Mouse (Mus musculus) liver, embryonic 15.5 days (tissue): ENCODE data around the gene Tango6. TPM values are rescaled to one million over a fixed set of nuclear protein-coding genes. Genes with fewer than 3 reads are reported as not detected.

Experiments used
- ATAC-seq: fragments of 200-750 bp; cut with Nextera tagmentation; 2 replicates; pipeline ENCODE4 v1.8.0; 2017; ENCODE audit warnings: moderate number of reproducible peaks, mild to moderate bottlenecking, moderate library complexity; ENCODE audit not compliant: insufficient read depth
- H3K27ac ChIP-seq: fragments of 300-500 bp; sonication (generic); replicated peaks from 2 replicates; pipeline ENCODE4 v1.5.1; 2015; ENCODE audit warnings: mild to moderate bottlenecking, inconsistent platforms
- H3K27me3 ChIP-seq: fragments of 300-500 bp; sonication (generic); 2 replicates; pipeline ENCODE4 v1.6.1; 2015; ENCODE audit warnings: mild to moderate bottlenecking, inconsistent platforms
- H3K36me3 ChIP-seq: fragments of 300-500 bp; sonication (generic); replicated peaks from 2 replicates; pipeline ENCODE4 v1.6.1; 2015; ENCODE audit warnings: moderate library complexity, mild to moderate bottlenecking, inconsistent platforms
- H3K4me1 ChIP-seq: fragments of 300-500 bp; sonication (generic); replicated peaks from 2 replicates; pipeline ENCODE4 v1.6.1; 2015; ENCODE audit warnings: inconsistent platforms
- H3K4me2 ChIP-seq: fragments of 300-500 bp; sonication (generic); 2 replicates; pipeline ENCODE4 v1.6.1; 2015; ENCODE audit warnings: moderate library complexity, mild to moderate bottlenecking, inconsistent platforms
- H3K4me3 ChIP-seq: fragments of 300-500 bp; sonication (generic); replicated peaks from 2 replicates; pipeline ENCODE4 v1.5.1; 2015; ENCODE audit warnings: mild to moderate bottlenecking, inconsistent platforms
- H3K9ac ChIP-seq: fragments of 300-500 bp; sonication (generic); 2 replicates; pipeline ENCODE4 v1.6.1; 2015; ENCODE audit warnings: moderate library complexity, mild to moderate bottlenecking, inconsistent platforms
- H3K9me3 ChIP-seq: fragments of 300-500 bp; sonication (generic); replicated peaks from 2 replicates; pipeline ENCODE4 v1.6.1; 2016; ENCODE audit warnings: inconsistent platforms
- WGBS: fragments of 180-500 bp; shearing (Covaris S2); methylation state at CpG from one replicate; pipeline ENCODE4 v1.1.7; 2015; ENCODE audit warnings: mixed read lengths; ENCODE audit not compliant: insufficient replicate concordance; 5-methylcytosine and 5-hydroxymethylcytosine counted together
- polyA plus RNA-seq: library from polyadenylated mRNA; unstranded; fragments of >200 nt; fragmentation: Nextera tagmentation; extraction: Ambion mirVana; gene quantifications from 2 replicates; pipeline ENCODE4 v1.2.1, GENCODE M21; 2015

Gene Tango6
- polyA plus RNA-seq: 3.1 and 3.4 TPM in 2 replicates

DNA sequence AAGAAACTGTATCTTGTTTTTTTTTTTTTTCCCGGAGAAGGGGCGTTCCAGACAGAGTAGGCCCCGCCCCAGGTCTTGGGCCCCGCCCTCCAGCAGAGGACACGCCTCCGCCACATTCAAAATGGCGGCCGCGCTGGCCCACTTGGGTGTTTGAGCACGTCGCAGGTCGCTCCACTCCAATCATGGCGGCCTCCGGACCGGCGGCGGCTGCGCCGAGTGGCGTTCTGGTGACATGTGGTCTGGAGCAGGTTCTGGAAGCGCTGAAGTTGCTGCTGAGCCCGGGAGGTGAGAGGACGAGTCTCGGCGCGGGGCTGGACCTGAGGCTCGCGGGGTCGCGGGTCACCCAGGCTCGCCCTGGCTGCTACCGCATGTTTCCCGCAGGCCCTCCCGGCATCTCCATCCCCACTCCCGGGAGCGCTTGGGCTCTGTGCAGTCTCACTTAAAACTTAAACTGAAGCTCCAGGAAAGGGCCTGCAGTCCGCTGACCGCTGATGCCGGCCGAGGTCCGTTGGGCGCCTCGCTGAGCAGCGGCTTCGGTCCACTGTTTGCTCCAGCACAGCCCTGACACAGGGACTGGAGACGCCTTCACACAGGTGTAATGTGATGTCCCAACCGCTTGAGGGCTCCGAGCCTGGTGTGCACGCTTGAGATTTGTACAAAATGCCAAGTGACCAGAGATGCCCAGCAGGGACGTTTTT, at the start of gene Tango6:
Gene Tango6 (plus strand): TSS at position 98 of the 698 bp plus-strand sequence.
- H3K4me1 ChIP-seq: peaks cover 27% of the 10 kb centered on the region
- H3K36me3 ChIP-seq: no peaks in the 10 kb centered on the region

DNA sequence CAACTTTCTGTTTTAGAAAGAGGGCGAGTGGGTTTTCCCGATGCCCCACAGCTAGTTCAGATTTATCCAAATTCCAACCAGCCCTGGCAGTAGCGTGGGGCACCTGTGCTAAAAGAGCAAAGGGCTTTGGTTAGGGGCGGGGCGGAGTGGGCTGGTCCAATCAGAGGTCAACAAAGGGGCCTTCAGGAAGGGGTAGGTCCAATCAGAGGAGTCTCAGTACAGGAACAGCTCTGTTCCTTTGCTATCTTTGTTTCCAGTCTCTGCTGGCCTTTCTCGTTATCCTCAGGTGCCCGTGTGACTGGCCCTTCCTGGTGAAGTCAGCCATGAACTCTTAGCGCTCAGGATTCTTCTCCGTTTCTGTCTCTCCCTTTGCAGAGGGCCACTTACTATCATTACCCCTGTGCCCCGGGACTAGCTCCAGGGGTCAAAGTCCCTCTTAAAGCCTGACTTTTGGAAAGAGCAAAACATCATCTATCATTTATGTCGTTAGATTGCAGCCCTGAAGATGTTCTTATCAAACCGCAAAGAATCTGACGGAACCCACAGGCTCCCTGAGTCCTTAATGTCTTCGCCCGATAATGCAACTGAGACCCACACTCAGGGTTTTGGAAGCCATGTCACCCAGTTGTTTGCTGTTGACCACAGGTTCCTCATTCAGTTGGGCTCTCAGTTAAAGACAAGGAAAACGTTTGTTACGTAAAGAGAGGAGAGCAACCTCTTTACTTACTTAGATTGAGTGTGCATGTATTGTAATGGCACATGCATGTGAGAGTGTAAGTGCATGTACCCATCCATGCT, 49.3 kb upstream of the Tango6 start:
- no peak overlapping the region for H3K4me3 ChIP-seq
- H3K27me3 ChIP-seq: no peaks in the 10 kb centered on the region
- H3K4me2 ChIP-seq: peak overlapping the region; percentile 40
- no peak overlapping the region for H3K9ac ChIP-seq
- H3K36me3 ChIP-seq: no peaks in the 10 kb centered on the region
- H3K27ac ChIP-seq: no peak overlapping the region
- peaks cover 40% of the 10 kb centered on the region for H3K4me1 ChIP-seq
- 26% methylated on average over 17 of the region's 17 CpGs for WGBS
- peak; percentile 54; the same call in 1 of the 2 replicates for ATAC-seq
- H3K9me3 ChIP-seq: no peaks in the 10 kb centered on the region

More for the DNA sequence above, at the start of gene Tango6:
- Histone ChIP-seq H3K4me3 (peak within 1 kb of the TSS; percentile 75), H3K9ac (peak within 1 kb of the TSS; percentile 70), H3K9me3 (no peaks in the 10 kb centered on the region), H3K27ac (peak within 1 kb of the TSS; percentile 80), H3K27me3 (no peaks in the 10 kb centered on the region), H3K4me2 (peak within 1 kb of the TSS; percentile 83)
- under 1% methylated on average over 47 of the region's 50 CpGs for WGBS
- peak; percentile 94 for ATAC-seq

DNA sequence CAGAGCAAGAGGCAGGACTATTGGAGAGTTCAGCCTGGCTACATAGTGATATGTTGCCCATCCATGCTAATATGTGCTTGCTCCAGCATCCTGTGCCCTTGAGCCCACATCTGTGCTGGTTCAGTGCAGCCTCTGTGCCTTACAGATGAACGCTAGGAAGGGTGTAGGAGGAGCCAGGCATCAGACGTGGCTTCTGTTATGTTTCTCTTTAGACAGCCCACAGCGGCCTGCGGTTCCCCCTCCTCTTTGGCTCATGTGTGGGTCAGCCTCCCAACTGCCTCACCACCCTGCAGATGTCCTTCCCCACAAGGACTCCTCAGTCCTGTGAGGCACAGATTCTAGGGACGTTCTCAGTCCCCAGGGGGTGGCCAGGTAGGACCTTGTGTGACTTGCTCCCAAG, 47.6 kb upstream of the Tango6 start:
- WGBS: 36% methylated on average over 5 of the region's 5 CpGs
- Histone ChIP-seq H3K4me2 (no peak overlapping the region), H3K27ac (no peak overlapping the region), H3K4me1 (peaks cover 49% of the 10 kb centered on the region), H3K27me3 (no peaks in the 10 kb centered on the region), H3K4me3 (no peak overlapping the region), H3K9me3 (no peaks in the 10 kb centered on the region), H3K9ac (no peak overlapping the region), H3K36me3 (no peaks in the 10 kb centered on the region)
- no peak for ATAC-seq

DNA sequence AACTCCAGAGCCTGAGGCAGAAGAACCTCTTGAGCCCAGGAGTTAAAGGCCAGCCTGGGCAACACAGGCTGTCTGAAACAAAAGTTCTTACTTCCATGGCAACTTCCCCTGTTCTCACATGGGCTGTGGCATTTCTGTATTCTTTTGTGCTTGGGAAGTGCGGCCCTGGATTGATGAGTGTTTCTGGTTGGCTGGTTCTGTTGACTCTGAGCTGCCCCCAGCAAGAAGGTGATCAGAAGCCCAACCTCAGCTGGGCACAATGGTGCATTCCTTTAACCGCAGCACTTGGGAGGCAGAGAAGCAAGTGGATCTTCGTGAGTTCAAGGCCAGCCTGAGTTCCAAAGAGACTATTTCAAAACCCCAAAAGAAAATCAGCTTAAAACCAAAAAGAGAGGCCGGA, 45.4 kb upstream of the Tango6 start:
- no peaks in the 10 kb centered on the region for H3K9me3 ChIP-seq
- H3K9ac ChIP-seq: no peak overlapping the region
- H3K27me3 ChIP-seq: no peaks in the 10 kb centered on the region
- H3K36me3 ChIP-seq: no peaks in the 10 kb centered on the region
- no peak overlapping the region for H3K4me2 ChIP-seq
- peaks cover 44% of the 10 kb centered on the region for H3K4me1 ChIP-seq
- H3K4me3 ChIP-seq: no peak overlapping the region
- no peak for ATAC-seq
- 72% methylated on average over 4 of the region's 4 CpGs for WGBS
- H3K27ac ChIP-seq: no peak overlapping the region

DNA sequence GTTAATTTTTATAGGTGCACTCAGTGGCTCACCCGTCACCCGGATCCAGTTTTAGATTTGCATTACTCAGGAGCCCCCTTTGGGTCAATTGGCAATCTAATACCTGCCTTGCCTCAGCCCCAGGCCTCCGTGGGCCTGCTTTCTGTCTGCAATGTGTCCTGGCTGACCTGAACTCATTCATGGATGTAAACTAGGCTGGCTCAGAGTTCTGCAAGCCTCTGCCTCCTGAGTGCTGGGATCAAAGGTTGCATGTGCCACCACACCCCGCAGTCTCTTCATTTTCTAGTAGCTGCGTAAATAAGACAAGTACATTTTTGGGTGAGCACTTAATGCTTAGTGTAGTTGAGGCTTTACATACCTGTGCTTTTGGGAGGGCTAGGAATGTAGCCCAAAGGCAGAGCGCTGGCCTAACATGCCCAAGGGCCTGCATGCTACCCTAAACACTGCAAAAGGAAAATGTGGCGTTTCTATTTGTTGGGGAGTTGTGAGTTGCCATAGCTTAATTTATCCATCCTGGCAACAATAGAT, 44.0 kb upstream of the Tango6 start:
- WGBS: 72% methylated on average over 7 of the region's 7 CpGs
- ATAC-seq: no peak
- H3K4me2 ChIP-seq: no peak overlapping the region

DNA sequence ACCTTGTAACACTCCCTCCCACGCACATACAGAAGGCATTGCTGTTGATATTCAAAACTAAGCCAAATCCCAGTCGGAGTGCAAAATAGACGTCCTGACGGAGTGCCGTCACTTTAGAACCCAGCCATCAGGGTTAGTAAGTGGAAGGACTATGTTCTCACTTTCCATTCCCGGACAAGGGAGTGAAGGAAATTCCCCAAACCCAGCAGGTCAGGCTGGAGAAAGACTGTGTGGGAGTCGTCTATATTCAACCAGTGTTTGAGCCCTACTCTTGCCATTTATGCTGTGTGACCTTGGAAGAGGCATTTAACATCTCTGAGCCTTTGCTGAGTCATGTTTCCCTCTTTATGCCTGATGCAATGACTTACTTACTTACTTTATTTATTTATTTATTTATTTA, 42.7 kb upstream of the Tango6 start:
- no peaks in the 10 kb centered on the region for H3K9me3 ChIP-seq
- no peak overlapping the region for H3K27ac ChIP-seq
- H3K4me2 ChIP-seq: no peak overlapping the region
- H3K4me3 ChIP-seq: no peak overlapping the region
- WGBS: 68% methylated on average over 7 of the region's 7 CpGs
- peaks cover 21% of the 10 kb centered on the region for H3K4me1 ChIP-seq
- no peak for ATAC-seq
- H3K9ac ChIP-seq: no peak overlapping the region
- no peaks in the 10 kb centered on the region for H3K36me3 ChIP-seq
- H3K27me3 ChIP-seq: no peaks in the 10 kb centered on the region

More for the DNA sequence above, 44.0 kb upstream of the Tango6 start:
- H3K27ac ChIP-seq: no peak overlapping the region
- H3K36me3 ChIP-seq: no peaks in the 10 kb centered on the region
- H3K27me3 ChIP-seq: no peaks in the 10 kb centered on the region
- H3K9me3 ChIP-seq: no peaks in the 10 kb centered on the region
- no peak overlapping the region for H3K4me3 ChIP-seq
- no peak overlapping the region for H3K9ac ChIP-seq
- peaks cover 30% of the 10 kb centered on the region for H3K4me1 ChIP-seq

DNA sequence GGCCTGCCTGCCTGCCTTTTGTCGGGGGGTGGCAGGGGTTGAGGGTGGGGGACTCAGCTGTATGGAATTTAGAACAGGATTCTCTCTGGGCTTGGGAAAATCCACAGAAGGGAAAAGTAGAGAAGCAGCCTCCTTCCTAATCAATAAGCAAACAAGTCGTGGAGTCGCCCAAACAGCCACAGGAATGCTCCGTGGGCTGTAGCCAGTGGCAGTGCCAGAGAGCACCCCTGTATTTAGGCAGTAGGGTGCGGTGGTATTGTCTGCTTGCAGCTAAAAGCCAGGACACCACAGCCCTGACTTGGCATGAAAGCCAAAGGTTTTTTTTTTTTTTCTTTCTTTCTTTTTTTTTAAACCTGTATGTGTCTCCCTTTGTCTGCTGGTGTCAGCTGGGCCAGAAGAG, 41.9 kb upstream of the Tango6 start:
- 59% methylated on average over 5 of the region's 5 CpGs for WGBS
- Histone ChIP-seq H3K36me3 (no peaks in the 10 kb centered on the region), H3K9ac (no peak overlapping the region), H3K27ac (no peak overlapping the region), H3K4me1 (peaks cover 21% of the 10 kb centered on the region), H3K9me3 (no peaks in the 10 kb centered on the region), H3K4me3 (no peak overlapping the region), H3K4me2 (no peak overlapping the region), H3K27me3 (no peaks in the 10 kb centered on the region)
- no peak for ATAC-seq

DNA sequence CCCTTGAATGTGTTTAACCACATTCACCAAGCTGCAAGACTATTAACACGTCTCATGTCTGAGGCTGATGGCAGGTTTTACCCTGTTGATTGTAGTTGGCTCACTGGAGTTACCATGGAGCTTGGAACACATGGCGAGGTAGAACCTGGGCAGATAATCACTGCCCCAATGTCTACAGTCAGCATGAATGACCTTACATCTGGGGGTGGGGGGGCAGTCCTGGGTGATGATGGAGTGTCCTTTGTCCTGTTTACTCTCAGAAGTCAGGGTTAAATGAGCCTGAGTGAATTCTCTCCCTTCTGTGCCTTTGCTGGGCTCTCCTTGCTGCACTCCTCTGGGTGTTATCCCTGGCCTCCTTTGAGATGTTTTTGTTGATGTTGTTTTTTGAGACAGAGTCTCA, 40.7 kb upstream of the Tango6 start:
- H3K4me2 ChIP-seq: no peak overlapping the region
- WGBS: 38% methylated on average over 2 of the region's 2 CpGs
- H3K9ac ChIP-seq: no peak overlapping the region
- H3K9me3 ChIP-seq: no peaks in the 10 kb centered on the region
- ATAC-seq: peak; percentile 32; the same call in 1 of the 2 replicates
- H3K4me3 ChIP-seq: no peak overlapping the region
- peaks cover 21% of the 10 kb centered on the region for H3K4me1 ChIP-seq
- H3K36me3 ChIP-seq: no peaks in the 10 kb centered on the region
- no peaks in the 10 kb centered on the region for H3K27me3 ChIP-seq
- H3K27ac ChIP-seq: no peak overlapping the region; the same call in 1 of the 2 replicates

DNA sequence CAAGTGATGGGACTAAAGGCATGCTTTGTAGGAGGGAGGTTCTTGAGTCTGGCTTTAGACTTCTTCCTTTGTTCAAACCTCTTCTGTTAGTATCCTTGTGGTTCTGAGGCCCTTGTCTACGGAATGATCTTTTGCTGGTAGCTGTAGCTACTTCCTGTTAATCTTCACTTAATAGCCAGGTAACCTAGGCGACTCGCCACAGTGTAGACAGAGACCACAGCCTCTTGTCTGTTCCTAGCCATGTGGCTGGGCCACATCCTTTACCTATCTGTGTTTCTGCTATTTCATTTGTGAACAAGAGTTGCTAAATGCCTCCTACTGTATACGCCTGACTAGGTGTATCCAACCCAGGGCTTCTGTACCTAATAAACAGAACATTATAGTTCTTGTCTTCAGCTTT, 39.8 kb upstream of the Tango6 start:
- Histone ChIP-seq H3K4me1 (peaks cover 20% of the 10 kb centered on the region), H3K4me3 (no peak overlapping the region), H3K27me3 (no peaks in the 10 kb centered on the region), H3K36me3 (no peaks in the 10 kb centered on the region), H3K27ac (no peak overlapping the region), H3K4me2 (no peak overlapping the region), H3K9me3 (no peaks in the 10 kb centered on the region), H3K9ac (no peak overlapping the region)
- WGBS: 32% methylated on average over 4 of the region's 4 CpGs
- ATAC-seq: no peak

DNA sequence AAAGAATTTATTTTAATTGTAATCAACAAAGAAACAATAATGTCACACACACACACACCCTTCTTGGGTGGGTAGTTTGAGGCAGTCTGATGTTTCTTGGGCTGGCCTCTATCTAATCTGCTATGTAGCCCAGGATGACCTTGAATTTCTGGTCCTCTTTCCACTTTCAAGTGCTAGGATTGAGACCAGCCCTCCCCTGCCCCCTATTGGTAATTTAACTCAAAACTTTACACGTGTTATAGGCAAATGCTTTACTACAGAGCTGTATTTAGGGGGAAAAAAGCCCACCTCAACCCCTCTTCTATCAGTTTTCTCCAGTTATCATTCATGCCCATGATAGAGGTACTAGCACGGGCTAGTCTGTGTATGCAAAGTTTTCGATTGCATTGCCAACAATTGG, 37.9 kb upstream of the Tango6 start:
- Histone ChIP-seq H3K4me3 (no peak overlapping the region), H3K27me3 (no peaks in the 10 kb centered on the region), H3K4me1 (peaks cover 8% of the 10 kb centered on the region), H3K9ac (no peak overlapping the region), H3K27ac (no peak overlapping the region), H3K4me2 (no peak overlapping the region), H3K9me3 (no peaks in the 10 kb centered on the region), H3K36me3 (no peaks in the 10 kb centered on the region)
- ATAC-seq: no peak
- WGBS: 56% methylated on average over 3 of the region's 3 CpGs

DNA sequence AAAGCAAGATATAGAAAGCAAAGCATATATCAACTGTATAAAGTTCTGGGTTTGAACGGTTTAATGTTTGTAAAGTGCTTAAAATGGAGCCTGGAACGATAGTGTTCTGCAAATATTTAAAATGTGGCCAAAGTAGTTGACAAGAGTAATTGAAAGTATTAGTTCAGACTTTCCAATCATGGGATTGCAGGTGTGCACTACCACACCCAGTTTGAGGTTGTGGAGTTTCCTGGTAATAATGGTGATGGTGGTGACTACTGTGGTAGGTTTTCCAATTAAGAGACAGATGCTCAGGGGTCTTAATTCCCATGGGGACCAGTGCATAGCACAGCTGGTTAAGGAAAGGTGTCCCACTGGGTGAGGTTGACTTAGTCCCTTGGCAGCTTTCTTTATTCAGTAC, 36.7 kb upstream of the Tango6 start:
- 62% methylated on average over 2 of the region's 2 CpGs for WGBS
- Histone ChIP-seq H3K27ac (no peak overlapping the region), H3K9me3 (no peaks in the 10 kb centered on the region), H3K36me3 (no peaks in the 10 kb centered on the region), H3K4me3 (no peak overlapping the region), H3K4me2 (no peak overlapping the region), H3K27me3 (no peaks in the 10 kb centered on the region), H3K9ac (no peak overlapping the region), H3K4me1 (peaks cover 6% of the 10 kb centered on the region)
- ATAC-seq: no peak
